Comparison of ENCODE assay signal across 19 mouse cellular contexts in genomic region chr3:116329976-116330375, GRCm38 (mm10).
"Had no signal": no experiment of that assay in that cellular context is flagged by ENCODE, and none has a peak within 500 bp of the region (broad histone marks: within the 10 kb centered on the region; RNA-seq: fewer than 3 reads in every experiment).

No protein-coding gene starts in this region.

- H3K27ac ChIP-seq: kidney, embryonic 15.5 days; left cerebral cortex, adult 2 months; limb, embryonic 10.5 days; limb, embryonic 13.5 days; liver, embryonic 14.5 days; midbrain, embryonic 10.5 days; midbrain, embryonic 13.5 days; neural tube, embryonic 13.5 days; stomach, embryonic 15.5 days had no signal

- H3K9me3 ChIP-seq: kidney, embryonic 15.5 days; limb, embryonic 10.5 days; limb, embryonic 13.5 days; megakaryocyte, embryonic 14.5 days; midbrain, embryonic 10.5 days; midbrain, embryonic 13.5 days; neural tube, embryonic 13.5 days; stomach, embryonic 15.5 days had no signal

- DNase-seq: layer of hippocampus, postnatal 36 days; liver, postnatal 0 days; right cerebral cortex, postnatal 25 days; spleen, adult 18-20 months; thymus, postnatal 36 days had no signal

- H3K9ac ChIP-seq: kidney, embryonic 15.5 days; limb, embryonic 13.5 days; liver, embryonic 14.5 days; liver, postnatal 0 days; lung, embryonic 14.5 days; midbrain, embryonic 13.5 days; neural tube, embryonic 13.5 days; stomach, embryonic 15.5 days had no signal

- H3K27me3 ChIP-seq: kidney, embryonic 15.5 days; limb, embryonic 13.5 days; megakaryocyte, embryonic 14.5 days; midbrain, embryonic 13.5 days; neural tube, embryonic 13.5 days; stomach, embryonic 15.5 days had no signal

- H3K36me3 ChIP-seq: midbrain, embryonic 13.5 days; stomach, embryonic 15.5 days had no signal

- H3K4me2 ChIP-seq: kidney, embryonic 15.5 days; limb, embryonic 13.5 days; liver, embryonic 11.5 days; lung, embryonic 14.5 days; midbrain, embryonic 13.5 days; neural tube, embryonic 13.5 days; stomach, embryonic 15.5 days had no signal

- H3K4me3 ChIP-seq: kidney, embryonic 15.5 days; left cerebral cortex, adult 2 months; limb, embryonic 10.5 days; limb, embryonic 13.5 days; megakaryocyte, embryonic 14.5 days; midbrain, embryonic 10.5 days; midbrain, embryonic 13.5 days; myocyte; neural tube, embryonic 13.5 days; stomach, embryonic 15.5 days had no signal

- ATAC-seq: midbrain, embryonic 13.5 days; midbrain, embryonic 16.5 days had no signal

- H3K4me1 ChIP-seq: stomach, embryonic 15.5 days had no signal
